Mouse (Mus musculus): ENCODE data around the gene Prkn. TPM values are rescaled to one million over a fixed set of nuclear protein-coding genes. Genes with fewer than 3 reads are reported as not detected.

Gene Prkn
- total RNA-seq, 2 experiments from 2014 or later, result 10.6 to 10.8 TPM

- intact Hi-C loops (cut with DNase I), result no loop called here
- DNase-seq, result peak in 1 of 2 experiments; percentile 5
Measured at GRCm38 (mm10) chr17:11260663-11261062, 420.5 kb downstream of the Prkn start.

- intact Hi-C loops (cut with DNase I), result no loop called here
Measured at GRCm38 (mm10) chr17:11261679-11262078, 421.5 kb downstream of the Prkn start.

GRCm38 (mm10) chr17:11267951-11268350, 427.8 kb downstream of the Prkn start:
- DNase-seq, result no peak
- intact Hi-C loops (cut with DNase I), result no loop called here

More at GRCm38 (mm10) chr17:11261679-11262078, 421.5 kb downstream of the Prkn start:
- no peak for DNase-seq

GRCm38 (mm10) chr17:11270179-11270578, 430.0 kb downstream of the Prkn start:
- no peak for DNase-seq
- intact Hi-C loops (cut with DNase I), result no loop called here

GRCm38 (mm10) chr17:11271876-11272275, 431.7 kb downstream of the Prkn start:
- no peak for DNase-seq
- intact Hi-C loops (cut with DNase I), result no loop called here

- DNase-seq, result no peak
- intact Hi-C loops (cut with DNase I), result no loop called here
Measured at GRCm38 (mm10) chr17:11284246-11284645, 444.1 kb downstream of the Prkn start.

- DNase-seq, result no peak
- intact Hi-C loops (cut with DNase I), result no loop called here
Measured at GRCm38 (mm10) chr17:11290183-11290582, 450.0 kb downstream of the Prkn start.

- DNase-seq, result no peak
- intact Hi-C loops (cut with DNase I), result no loop called here
Measured at GRCm38 (mm10) chr17:11303116-11303515, 462.9 kb downstream of the Prkn start.

- intact Hi-C loops (cut with DNase I), result no loop called here
- no peak for DNase-seq
Measured at GRCm38 (mm10) chr17:11309843-11310242, 469.7 kb downstream of the Prkn start.

GRCm38 (mm10) chr17:11314163-11314562, 474.0 kb downstream of the Prkn start:
- no peak for DNase-seq
- intact Hi-C loops (cut with DNase I), result no loop called here

- intact Hi-C loops (cut with DNase I), result no loop called here
- no peak for DNase-seq
Measured at GRCm38 (mm10) chr17:11315675-11316074, 475.5 kb downstream of the Prkn start.

- no peak for DNase-seq
- intact Hi-C loops (cut with DNase I), result no loop called here
Measured at GRCm38 (mm10) chr17:11318946-11319345, 478.8 kb downstream of the Prkn start.

GRCm38 (mm10) chr17:11319666-11320360, 479.6 kb downstream of the Prkn start:
- intact Hi-C loops (cut with DNase I), result no loop called here
- no peak for DNase-seq

- intact Hi-C loops (cut with DNase I), result no loop called here
- no peak for DNase-seq
Measured at GRCm38 (mm10) chr17:11332081-11332480, 491.9 kb downstream of the Prkn start.

- DNase-seq, result no peak
- intact Hi-C loops (cut with DNase I), result no loop called here
Measured at GRCm38 (mm10) chr17:11333741-11334140, 493.6 kb downstream of the Prkn start.

GRCm38 (mm10) chr17:11336156-11336555, 496.0 kb downstream of the Prkn start:
- DNase-seq, result no peak
- intact Hi-C loops (cut with DNase I), result no loop called here

- intact Hi-C loops (cut with DNase I), result no loop called here
- no peak for DNase-seq
Measured at GRCm38 (mm10) chr17:11340368-11340767, 500.2 kb downstream of the Prkn start.

- DNase-seq, result no peak
- intact Hi-C loops (cut with DNase I), result no loop called here
Measured at GRCm38 (mm10) chr17:11346310-11346709, 506.1 kb downstream of the Prkn start.

- DNase-seq, result peak; percentile 2 to 6
- intact Hi-C loops (cut with DNase I), result no loop called here
Measured at GRCm38 (mm10) chr17:11352778-11353552, 512.8 kb downstream of the Prkn start.

- intact Hi-C loops (cut with DNase I), result no loop called here
- no peak for DNase-seq
Measured at GRCm38 (mm10) chr17:11353553-11353945, 513.4 kb downstream of the Prkn start.

GRCm38 (mm10) chr17:11354348-11354747, 514.2 kb downstream of the Prkn start:
- no peak for DNase-seq
- intact Hi-C loops (cut with DNase I), result no loop called here

- intact Hi-C loops (cut with DNase I), result no loop called here
Measured at GRCm38 (mm10) chr17:11375461-11375860, 535.3 kb downstream of the Prkn start.

More at GRCm38 (mm10) chr17:11375461-11375860, 535.3 kb downstream of the Prkn start:
- DNase-seq, result no peak

All from heart, postnatal 36 days (tissue).